Mouse (Mus musculus) gastrocnemius, adult 18-20 months (tissue): ENCODE measurements around the gene Zfr2. TPM values are rescaled to one million over a fixed set of nuclear protein-coding genes. Genes with fewer than 3 reads are reported as not detected.

Source experiments
- microRNA-seq: library from miRNA; unstranded; fragments of <30 nt; microRNA quantifications from one replicate; pipeline ENCODE4 v1.2.0, GENCODE M21; 2021
- total RNA-seq, 2 experiments: library from RNA; stranded (reverse); gene quantifications; 2 replicates each; pipeline ENCODE4 v1.2.3; 2021

Zfr2 gene
- total RNA-seq, 2 experiments from 2014 or later, result 1.9 to 2.7 TPM

Small RNA genes within 50 kb of the gene (microRNA-seq; reads per million reads assigned to microRNA genes)
- 34.1 reads per million, percentile 45 among the genes with 10 or more reads in this experiment for gene Mir3057

Other genes with a start within 250 kb of the Zfr2 start
- gene Gng7, start 218.2 kb upstream of the Zfr2 start, total RNA-seq, result 1 to 10 TPM; 2.3 to 2.5 TPM
- gene Diras1, start 207.5 kb upstream of the Zfr2 start, total RNA-seq, result under 1 TPM in 1 of 2 experiments, not detected in 1; 0.07 TPM
- 10 to 100 TPM; 13.7 TPM for gene Slc39a3, start 195.7 kb upstream of the Zfr2 start, total RNA-seq
- gene Sgta, start 173.0 kb upstream of the Zfr2 start, total RNA-seq, result 100 to 1,000 TPM; 101 to 103 TPM
- gene Thop1, start 163.1 kb upstream of the Zfr2 start, total RNA-seq, result 10 to 100 TPM; 21.1 to 26.0 TPM
- gene Creb3l3, start 134.3 kb upstream of the Zfr2 start, total RNA-seq, result under 1 TPM in 1 of 2 experiments, not detected in 1; 0.09 TPM
- 100 to 1,000 TPM; 173 to 189 TPM for gene Map2k2, start 127.2 kb upstream of the Zfr2 start, total RNA-seq
- gene Zbtb7a, start 97.9 kb upstream of the Zfr2 start, total RNA-seq, result 10 to 100 TPM; 22.1 to 24.5 TPM
- gene Pias4, start 65.2 kb upstream of the Zfr2 start, total RNA-seq, result 10 to 100 TPM; 15.3 to 17.1 TPM
- 1,000 to 10,000 TPM; 1,320 to 1,335 TPM for gene Eef2, start 56.5 kb upstream of the Zfr2 start, total RNA-seq
- gene Dapk3, start 50.1 kb upstream of the Zfr2 start, total RNA-seq, result 10 to 100 TPM; 25.5 to 28.4 TPM
- not detected for gene 4930442H23Rik, start 49.3 kb upstream of the Zfr2 start, total RNA-seq
- 100 to 1,000 TPM in 1 of 2 experiments, 10 to 100 TPM in 1; 59.9 to 118 TPM for gene Nmrk2, start 31.1 kb upstream of the Zfr2 start, total RNA-seq
- gene Atcay, start 2.3 kb upstream of the Zfr2 start, total RNA-seq, result not detected
- not detected for gene Matk, start 19.8 kb downstream of the Zfr2 start, total RNA-seq
- gene Mrpl54, start 33.8 kb downstream of the Zfr2 start, total RNA-seq, result 100 to 1,000 TPM; 106 to 116 TPM
- gene Apba3, start 33.8 kb downstream of the Zfr2 start, total RNA-seq, result 100 to 1,000 TPM; 102 to 105 TPM
- gene Tjp3, start 58.4 kb downstream of the Zfr2 start, total RNA-seq, result not detected
- gene Pip5k1c, start 59.8 kb downstream of the Zfr2 start, total RNA-seq, result 10 to 100 TPM; 19.7 to 20.4 TPM
- 10 to 100 TPM; 10.1 to 10.9 TPM for gene Cactin, start 87.9 kb downstream of the Zfr2 start, total RNA-seq
- under 1 TPM; 0.16 to 0.55 TPM for gene Tbxa2r, start 95.6 kb downstream of the Zfr2 start, total RNA-seq
- gene Gipc3, start 110.1 kb downstream of the Zfr2 start, total RNA-seq, result 1 to 10 TPM in 1 of 2 experiments, under 1 TPM in 1; 0.39 to 1.4 TPM
- gene Hmg20b, start 117.3 kb downstream of the Zfr2 start, total RNA-seq, result 10 to 100 TPM; 14.7 to 19.6 TPM
- gene Mfsd12, start 124.3 kb downstream of the Zfr2 start, total RNA-seq, result 1 to 10 TPM; 2.3 to 2.8 TPM
- under 1 TPM; 0.23 to 0.66 TPM for gene 4930404N11Rik, start 132.7 kb downstream of the Zfr2 start, total RNA-seq
- 10 to 100 TPM; 15.3 to 15.4 TPM for gene Fzr1, start 145.4 kb downstream of the Zfr2 start, total RNA-seq
- 10 to 100 TPM; 41.1 to 44.1 TPM for gene Dohh, start 151.3 kb downstream of the Zfr2 start, total RNA-seq
- under 1 TPM; 0.57 to 0.97 TPM for gene Gm48551, start 151.3 kb downstream of the Zfr2 start, total RNA-seq
- under 1 TPM in 1 of 2 experiments, not detected in 1; 0.34 TPM for gene Gm48552, start 155.8 kb downstream of the Zfr2 start, total RNA-seq
- gene Smim24, start 159.9 kb downstream of the Zfr2 start, total RNA-seq, result not detected
- gene Nfic, start 222.5 kb downstream of the Zfr2 start, total RNA-seq, result 100 to 1,000 TPM; 232 to 244 TPM
- under 1 TPM; 0.05 to 0.07 TPM for gene Celf5, start 249.6 kb downstream of the Zfr2 start, total RNA-seq